Mouse (Mus musculus): ENCODE measurements around the gene Tldc1.

Gene Tldc1

GRCm38 (mm10) chr8:119765311-119765710 is 12.9 kb downstream of the Tldc1 start:
- DNase-seq: no peak

GRCm38 (mm10) chr8:119762226-119763220 is 15.7 kb downstream of the Tldc1 start:
- DNase-seq: no peak

GRCm38 (mm10) chr8:119761692-119762091 is 16.5 kb downstream of the Tldc1 start:
- no peak for DNase-seq

GRCm38 (mm10) chr8:119756538-119756937 is 21.7 kb downstream of the Tldc1 start:
- no peak for DNase-seq

- no peak for DNase-seq
These were observed 22.1 kb downstream of the Tldc1 start for GRCm38 (mm10) chr8:119756147-119756461.

- DNase-seq: peak; percentile 33 to 61
These were observed 22.7 kb downstream of the Tldc1 start for GRCm38 (mm10) chr8:119755238-119756146.

- no peak for DNase-seq
These were observed 33.6 kb downstream of the Tldc1 start for GRCm38 (mm10) chr8:119744604-119745003.

GRCm38 (mm10) chr8:119743291-119744026 is 34.8 kb downstream of the Tldc1 start:
- peak; percentile 48 to 68 for DNase-seq

- no peak for DNase-seq
These were observed 35.8 kb downstream of the Tldc1 start for GRCm38 (mm10) chr8:119742409-119742808.

- no peak for DNase-seq
These were observed 37.6 kb downstream of the Tldc1 start for GRCm38 (mm10) chr8:119740634-119741033.

- DNase-seq: no peak
These were observed 39.9 kb downstream of the Tldc1 start for GRCm38 (mm10) chr8:119738129-119738907.

- DNase-seq: no peak
These were observed 40.9 kb downstream of the Tldc1 start for GRCm38 (mm10) chr8:119737093-119737900.

GRCm38 (mm10) chr8:119736348-119736917 is 41.8 kb downstream of the Tldc1 start:
- DNase-seq: no peak

- DNase-seq: no peak
These were observed 46.1 kb downstream of the Tldc1 start for GRCm38 (mm10) chr8:119732072-119732471.

- DNase-seq: no peak
These were observed 49.8 kb downstream of the Tldc1 start for GRCm38 (mm10) chr8:119728351-119728895.

- no peak for DNase-seq
These were observed 51.1 kb downstream of the Tldc1 start for GRCm38 (mm10) chr8:119727093-119727492.

GRCm38 (mm10) chr8:119724596-119724995 is 53.6 kb downstream of the Tldc1 start:
- DNase-seq: no peak

GRCm38 (mm10) chr8:119723676-119724075 is 54.5 kb downstream of the Tldc1 start:
- DNase-seq: no peak

- DNase-seq: no peak
These were observed 55.9 kb downstream of the Tldc1 start for GRCm38 (mm10) chr8:119722348-119722747.

- no peak for DNase-seq
These were observed 59.2 kb downstream of the Tldc1 start for GRCm38 (mm10) chr8:119719011-119719501.

Measured in kidney, postnatal 25 days (tissue).